ENCODE assay signal across 16 mouse cellular contexts in the genomic region with DNA sequence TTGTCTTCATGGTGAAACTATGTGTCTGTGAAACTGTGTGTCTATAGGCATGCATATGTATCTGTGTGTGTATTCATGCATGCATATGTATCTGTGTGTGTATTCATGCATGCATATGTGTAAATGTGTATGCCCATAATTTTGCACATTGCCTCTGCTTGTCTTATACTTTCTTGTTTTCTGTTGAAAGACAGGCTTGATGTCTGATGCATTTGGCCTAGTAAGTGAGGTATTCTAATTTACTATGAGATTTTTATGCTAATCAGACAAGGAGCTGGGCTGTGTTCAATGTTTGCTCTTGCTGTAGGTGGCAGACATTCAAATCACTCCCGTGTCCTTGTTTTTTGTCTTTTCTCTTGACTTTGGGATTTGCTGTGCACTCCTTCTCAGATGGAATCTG.
"Had no signal": no experiment of that assay in that cellular context is flagged by ENCODE, and none has a peak within 500 bp of the region (broad histone marks: within the 10 kb centered on the region; RNA-seq: fewer than 3 reads in every experiment).

No protein-coding gene starts in this region.

- H3K27me3 ChIP-seq: lung, embryonic 15.5 days; megakaryocyte, embryonic 14.5 days; midbrain, embryonic 13.5 days; midbrain, embryonic 15.5 days; neural tube, embryonic 12.5 days; stomach, embryonic 15.5 days had no signal

- H3K4me2 ChIP-seq: lung, embryonic 15.5 days; midbrain, embryonic 11.5 days; midbrain, embryonic 13.5 days; midbrain, embryonic 15.5 days; neural tube, embryonic 12.5 days; stomach, embryonic 15.5 days had no signal

- H3K4me1 ChIP-seq: lung, embryonic 15.5 days; megakaryocyte, embryonic 14.5 days; midbrain, embryonic 13.5 days; midbrain, embryonic 15.5 days; neural tube, embryonic 12.5 days; stomach, embryonic 15.5 days had no signal

- DNase-seq: lung, postnatal 14 days; lung, postnatal 36 days; right cerebral cortex, postnatal 14 days; thymus, adult 2 months; thymus, postnatal 25 days; thymus, postnatal 4 days had no signal

- H3K36me3 ChIP-seq: lung, embryonic 15.5 days; midbrain, embryonic 13.5 days; midbrain, embryonic 15.5 days; neural tube, embryonic 12.5 days; stomach, embryonic 15.5 days had no signal

- H3K27ac ChIP-seq: lung, embryonic 15.5 days; macrophage; midbrain, embryonic 13.5 days; midbrain, embryonic 15.5 days; neural tube, embryonic 12.5 days; stomach, embryonic 15.5 days; stomach, postnatal 0 days had no signal

- H3K9me3 ChIP-seq: lung, embryonic 15.5 days; megakaryocyte, embryonic 14.5 days; midbrain, embryonic 13.5 days; midbrain, embryonic 15.5 days; neural tube, embryonic 12.5 days; stomach, embryonic 15.5 days had no signal

- ATAC-seq: lung, postnatal 0 days; midbrain, embryonic 13.5 days; midbrain, embryonic 15.5 days had no signal

- H3K9ac ChIP-seq: lung, embryonic 15.5 days; midbrain, embryonic 13.5 days; midbrain, embryonic 15.5 days; neural tube, embryonic 12.5 days; stomach, embryonic 15.5 days had no signal

- H3K4me3 ChIP-seq: lung, embryonic 15.5 days; megakaryocyte, embryonic 14.5 days; midbrain, embryonic 13.5 days; midbrain, embryonic 15.5 days; neural tube, embryonic 12.5 days; stomach, embryonic 15.5 days had no signal
